Mouse (Mus musculus): ENCODE measurements around the gene Rasl11b. TPM values are rescaled to one million over a fixed set of nuclear protein-coding genes. Genes with fewer than 3 reads are reported as not detected.

Gene Rasl11b
- total RNA-seq, 4 experiments from 2014 or later, result 69.2 to 106 (median 80.9) TPM

DNA sequence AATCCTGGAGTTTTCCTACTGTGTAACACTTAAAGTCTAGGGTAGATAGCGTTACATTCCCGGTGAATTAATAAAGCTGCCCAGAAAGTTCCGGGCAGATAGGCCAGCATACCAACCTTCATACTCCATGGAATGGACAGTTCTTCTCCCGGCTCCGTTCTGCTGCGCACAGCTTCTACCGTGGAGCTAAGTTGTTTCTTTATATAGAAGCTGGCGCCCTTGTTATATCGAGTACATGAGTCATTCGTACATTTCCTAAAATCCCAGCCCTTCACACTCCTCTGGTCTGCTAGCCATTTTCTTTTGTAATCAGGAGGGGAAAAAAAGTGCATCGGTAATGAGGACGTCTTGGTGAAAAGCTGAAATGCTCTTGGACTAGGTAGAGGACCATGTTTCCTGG lies 7.0 kb upstream of the Rasl11b start:
- DNase-seq (ENCODE audit: low spot score in 2 of 2), result no peak

DNA sequence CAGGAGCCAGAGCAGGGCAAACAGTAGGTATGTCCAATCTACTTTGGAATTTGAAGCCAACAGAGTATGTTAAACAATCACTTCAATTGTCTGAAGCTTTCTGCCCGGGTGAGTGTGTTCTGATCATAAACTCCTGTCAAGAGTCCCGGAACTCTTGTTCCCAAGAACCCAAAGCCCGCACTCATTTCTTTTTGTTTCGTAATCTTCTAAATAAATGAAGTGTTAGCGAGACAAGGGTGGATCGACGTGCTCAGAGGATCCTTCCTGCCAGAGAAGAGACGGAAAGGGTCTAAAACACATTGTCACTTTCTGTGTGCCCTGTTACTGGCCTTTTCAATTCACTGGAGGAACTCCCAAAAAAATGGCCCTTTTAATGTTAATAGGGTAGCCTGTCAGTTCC lies 6.2 kb upstream of the Rasl11b start:
- no peak for DNase-seq (ENCODE audit: low spot score in 2 of 2)

DNA sequence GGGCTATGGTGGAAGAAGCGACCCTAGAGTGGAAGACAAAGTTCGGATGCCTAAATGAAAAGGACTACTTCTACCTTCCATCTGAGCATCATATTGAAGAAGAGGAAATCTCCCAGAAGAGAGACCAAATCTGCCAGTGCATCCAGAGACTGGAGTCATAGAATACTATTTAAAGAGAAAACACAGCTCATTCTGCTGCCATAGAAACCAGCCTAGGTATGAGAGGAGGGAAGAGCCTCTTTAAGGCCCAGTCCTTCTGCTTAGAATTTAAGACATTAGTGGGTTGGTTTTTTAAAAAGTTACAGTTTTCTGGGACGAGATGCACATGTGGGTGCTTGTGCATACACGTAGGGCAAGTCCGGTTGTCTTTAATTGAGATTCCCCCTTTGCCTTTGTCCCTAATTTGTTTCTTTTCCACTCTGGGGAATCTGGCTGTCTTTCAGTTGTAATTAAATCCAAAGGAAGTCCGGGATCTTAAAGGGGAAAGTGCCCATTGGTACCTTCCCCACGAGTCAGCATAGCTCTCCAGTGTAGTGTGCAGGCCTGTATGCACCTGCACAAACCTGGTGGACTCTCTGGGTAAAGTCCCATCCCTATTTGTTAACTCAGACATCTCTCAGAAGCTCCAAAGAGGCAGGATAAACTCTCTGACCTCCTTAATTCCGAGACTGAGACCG lies 5.5 kb upstream of the Rasl11b start:
- DNase-seq (ENCODE audit: low spot score in 2 of 2), result no peak

DNA sequence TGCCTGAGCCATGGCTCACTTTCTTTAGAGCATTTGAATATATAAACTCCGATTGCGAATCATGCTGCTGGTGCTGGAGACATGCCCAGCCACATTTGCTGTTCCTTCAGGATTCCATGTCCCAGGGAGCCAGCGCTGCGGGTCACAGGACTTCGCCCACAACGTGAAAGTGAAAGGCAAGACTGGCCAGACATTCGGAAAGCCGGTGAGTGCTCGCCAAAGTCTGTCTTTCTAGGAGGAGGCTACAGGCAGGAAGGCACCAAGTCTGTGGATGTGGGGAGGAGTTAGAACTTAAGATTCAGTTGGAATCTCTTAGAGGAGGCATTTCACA lies 5.0 kb upstream of the Rasl11b start:
- DNase-seq (ENCODE audit: low spot score in 2 of 2), result no peak

DNA sequence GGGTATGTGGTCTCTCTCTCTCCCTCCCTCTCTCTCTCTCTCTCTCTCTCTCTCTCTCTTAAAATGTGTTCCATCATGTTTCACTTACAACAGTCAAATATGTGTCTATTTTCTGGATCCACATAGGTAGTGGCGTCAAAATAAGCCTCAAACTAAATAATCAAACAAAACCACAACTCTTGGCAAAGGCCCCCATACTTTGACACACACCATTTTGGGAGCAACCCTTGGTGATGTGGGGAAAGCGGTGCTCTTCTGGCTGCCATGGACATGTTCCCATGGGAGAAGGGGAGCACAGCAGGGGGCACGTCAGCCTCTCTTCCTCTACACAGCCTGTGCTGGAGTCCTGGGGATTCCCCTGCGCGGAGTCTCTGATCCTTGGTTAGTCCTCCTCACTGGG lies 4.2 kb upstream of the Rasl11b start:
- DNase-seq (ENCODE audit: low spot score in 2 of 2), result no peak

GRCm38 (mm10) chr5:74193008-74193407 lies 2.1 kb upstream of the Rasl11b start:
- no peak for DNase-seq (ENCODE audit: low spot score in 2 of 2)

- DNase-seq (ENCODE audit: low spot score in 2 of 2), result no peak
Observed at GRCm38 (mm10) chr5:74193626-74194025, 1.5 kb upstream of the Rasl11b start.

DNA sequence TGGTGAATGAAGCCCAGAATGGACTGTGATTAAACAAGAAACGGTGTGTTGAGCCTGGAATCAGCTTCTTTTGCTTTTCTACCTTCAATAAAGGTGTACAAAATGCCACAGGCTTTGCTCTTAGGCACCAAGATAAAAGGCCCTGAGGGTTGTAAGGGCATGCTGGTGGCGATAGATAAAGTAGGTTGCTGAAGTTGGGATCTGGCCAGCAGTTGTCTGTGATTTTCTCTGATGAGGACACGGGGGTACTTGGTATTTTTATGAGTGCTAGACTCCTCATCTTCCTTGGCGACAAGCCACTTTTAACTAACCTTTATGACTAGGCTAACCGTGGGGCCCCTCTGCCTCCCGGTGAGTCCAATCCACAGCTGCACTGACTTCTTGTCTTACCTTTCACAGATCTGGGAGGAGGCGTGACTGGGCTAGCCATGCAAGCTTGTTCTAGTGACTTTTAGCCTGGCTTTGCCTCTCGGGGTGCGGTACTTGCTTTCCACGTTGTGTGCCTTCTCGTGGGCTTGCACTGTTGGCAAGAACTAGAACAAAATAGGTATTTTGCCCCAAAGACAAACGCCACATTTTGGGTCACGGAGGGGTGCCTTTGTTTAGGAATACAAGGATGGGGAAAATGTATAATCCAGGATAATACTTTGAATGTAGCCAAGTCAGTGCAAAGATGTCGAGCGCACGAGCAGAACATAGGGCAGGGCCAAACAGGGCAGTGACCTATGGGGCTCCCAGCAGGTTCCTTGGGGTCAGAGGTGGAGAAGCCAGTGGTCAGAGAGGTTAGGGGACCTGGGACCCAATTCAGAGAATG lies 852 bp upstream of the Rasl11b start:
- no peak for DNase-seq (ENCODE audit: low spot score in 2 of 2)

DNA sequence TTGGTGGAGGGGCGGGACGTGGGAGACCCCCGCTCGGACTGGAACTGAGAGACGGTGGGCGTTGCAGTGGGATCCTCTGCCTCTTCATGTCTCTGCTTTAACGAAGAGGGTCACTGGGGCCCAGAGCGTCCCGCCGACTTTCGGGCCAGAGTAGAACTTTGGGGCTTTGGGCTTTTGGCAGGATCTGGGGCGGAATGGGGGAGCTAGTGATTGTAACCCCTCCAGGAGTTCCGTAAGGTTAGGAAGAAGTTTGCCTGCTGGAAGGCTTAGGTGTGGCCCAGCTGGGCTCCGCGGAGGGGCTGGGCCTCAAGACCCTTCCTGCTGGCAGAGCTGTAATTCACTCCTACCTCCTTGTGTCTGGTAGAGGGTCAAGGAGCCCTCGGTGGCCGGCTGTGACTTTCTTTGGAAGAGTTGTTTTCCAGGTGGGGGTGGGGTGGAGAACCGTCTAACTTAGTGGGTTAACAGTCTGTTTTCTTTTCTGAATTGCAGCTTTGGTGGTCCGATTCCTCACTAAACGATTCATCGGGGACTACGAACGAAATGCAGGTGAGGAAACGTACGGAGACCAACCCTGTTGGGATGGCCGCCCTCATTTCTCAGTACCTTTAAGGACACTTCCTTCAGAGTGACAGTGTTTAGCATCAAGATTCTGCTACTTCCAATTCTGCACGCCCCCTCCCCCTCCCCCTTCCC lies 674 bp downstream of the Rasl11b start:
- DNase-seq (ENCODE audit: low spot score in 2 of 2), result no peak

DNA sequence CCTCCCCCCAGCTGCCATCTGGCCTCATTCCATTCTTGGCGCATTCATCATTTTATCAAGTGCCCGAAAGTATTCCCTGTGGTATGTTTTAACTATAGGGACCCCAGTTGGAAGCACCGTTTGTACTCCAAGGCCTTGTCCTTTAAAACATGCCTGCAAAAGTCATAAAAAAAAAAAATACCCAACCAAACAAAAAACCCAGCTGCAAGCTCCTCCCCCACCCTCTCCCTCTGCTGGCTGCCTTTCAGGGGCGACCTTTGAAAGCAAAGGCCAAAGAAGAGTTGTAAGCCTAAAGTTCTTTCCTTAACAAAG lies 1.2 kb downstream of the Rasl11b start:
- DNase-seq (ENCODE audit: low spot score in 2 of 2), result no peak

- DNase-seq (ENCODE audit: low spot score in 2 of 2), result no peak
Observed at GRCm38 (mm10) chr5:74197541-74198330, 2.6 kb downstream of the Rasl11b start.

DNA sequence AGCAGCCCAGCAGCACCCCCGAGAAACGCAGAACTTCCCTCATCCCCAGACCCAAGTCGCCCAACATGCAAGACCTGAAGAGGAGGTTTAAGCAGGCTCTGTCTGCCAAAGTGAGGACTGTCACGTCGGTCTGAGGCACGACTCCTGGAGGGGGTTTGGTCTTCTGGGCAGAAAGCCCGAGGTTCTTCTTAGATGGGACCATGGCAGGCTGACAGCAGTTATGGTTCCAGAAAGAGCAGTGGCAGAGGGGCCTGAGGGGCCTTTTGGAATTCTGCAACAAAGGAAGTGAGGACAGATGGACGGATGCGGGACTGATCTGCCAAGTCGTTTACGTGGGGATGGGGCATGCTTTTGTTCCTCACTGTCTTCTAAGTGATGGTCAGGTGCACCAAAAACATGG lies 3.4 kb downstream of the Rasl11b start:
- DNase-seq (ENCODE audit: low spot score in 2 of 2), result no peak

GRCm38 (mm10) chr5:74199793-74200192 lies 4.7 kb downstream of the Rasl11b start:
- DNase-seq (ENCODE audit: low spot score in 2 of 2), result no peak

DNA sequence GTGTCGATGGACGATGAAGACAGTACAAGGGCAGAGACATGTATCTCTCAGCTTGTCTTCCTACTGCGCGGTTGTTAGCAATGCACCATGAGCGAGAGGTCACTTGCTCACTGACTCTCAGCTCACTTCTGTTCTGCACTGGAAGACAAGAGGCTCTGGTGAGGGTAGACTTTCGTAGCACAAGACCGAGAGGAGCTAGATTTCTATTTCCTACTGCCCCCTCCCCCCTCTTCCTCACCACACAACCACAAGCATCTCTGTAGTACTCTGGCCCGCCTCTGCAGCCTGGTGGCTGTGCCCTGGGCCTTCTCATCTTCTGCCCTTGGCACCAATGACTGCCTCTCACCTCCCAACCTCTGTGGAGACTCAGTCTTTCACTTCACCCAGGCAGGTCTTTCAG lies 5.4 kb downstream of the Rasl11b start:
- no peak for DNase-seq (ENCODE audit: low spot score in 2 of 2)

GRCm38 (mm10) chr5:74201570-74202357 lies 6.7 kb downstream of the Rasl11b start:
- DNase-seq (ENCODE audit: low spot score in 2 of 2), result no peak

DNA sequence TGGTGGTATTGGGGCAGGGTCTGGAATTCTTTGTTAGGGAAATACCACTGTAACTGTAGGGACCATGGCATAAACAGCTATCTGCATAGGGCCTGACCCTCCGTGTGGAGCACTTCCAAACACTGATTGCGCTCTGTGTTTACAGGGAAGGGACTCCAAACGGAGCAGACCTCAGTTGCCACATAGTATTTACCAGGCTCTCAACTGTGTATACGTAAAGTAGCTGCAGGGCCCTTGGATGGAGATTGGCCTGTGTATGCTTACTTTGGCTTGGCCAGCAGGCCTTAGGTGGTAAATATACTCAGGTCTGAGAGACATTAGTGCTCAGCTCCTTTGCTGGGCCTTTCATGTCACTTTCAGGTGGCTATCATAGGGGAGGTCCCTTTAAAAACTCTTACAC lies 7.4 kb downstream of the Rasl11b start:
- no peak for DNase-seq (ENCODE audit: low spot score in 2 of 2)

DNA sequence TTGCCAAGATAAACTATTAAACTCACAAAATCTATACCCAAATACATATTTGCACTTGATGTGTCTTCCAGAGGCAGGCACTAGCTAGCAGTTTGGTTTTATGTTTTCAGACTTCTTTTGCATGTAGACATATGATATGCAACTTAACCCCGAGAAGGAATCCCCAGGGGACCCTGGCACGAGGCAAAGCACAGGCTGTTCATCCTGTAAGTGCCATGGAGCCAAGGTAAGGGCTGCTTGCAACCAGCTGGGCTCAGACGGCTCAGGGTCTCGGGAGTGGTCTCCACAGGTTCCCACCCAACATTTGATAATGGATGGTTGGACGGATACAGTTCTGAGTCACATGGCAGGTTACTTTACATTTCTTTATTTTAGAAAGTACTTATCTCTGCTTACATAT lies 9.4 kb downstream of the Rasl11b start:
- no peak for DNase-seq (ENCODE audit: low spot score in 2 of 2)

DNA sequence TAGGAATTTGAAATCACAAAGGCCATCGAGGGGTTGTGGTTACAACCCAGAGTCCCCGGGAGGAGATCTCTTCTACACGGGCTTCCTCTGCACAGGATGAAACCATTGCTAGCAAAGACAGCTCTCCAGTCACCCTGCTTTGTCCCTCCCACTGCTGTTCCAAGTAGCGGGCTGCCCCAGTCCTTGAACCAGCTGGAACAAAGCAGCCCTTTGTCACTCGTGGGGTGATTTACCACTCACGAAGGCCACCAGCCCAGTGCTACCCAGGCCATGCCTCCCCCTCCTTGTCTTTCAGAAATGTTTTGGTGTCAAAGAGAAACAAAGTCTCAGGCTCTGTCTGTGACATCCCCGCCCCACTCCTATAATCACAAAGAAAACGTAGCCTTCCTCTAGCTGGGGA lies 10.4 kb downstream of the Rasl11b start:
- no peak for DNase-seq (ENCODE audit: low spot score in 2 of 2)

DNA sequence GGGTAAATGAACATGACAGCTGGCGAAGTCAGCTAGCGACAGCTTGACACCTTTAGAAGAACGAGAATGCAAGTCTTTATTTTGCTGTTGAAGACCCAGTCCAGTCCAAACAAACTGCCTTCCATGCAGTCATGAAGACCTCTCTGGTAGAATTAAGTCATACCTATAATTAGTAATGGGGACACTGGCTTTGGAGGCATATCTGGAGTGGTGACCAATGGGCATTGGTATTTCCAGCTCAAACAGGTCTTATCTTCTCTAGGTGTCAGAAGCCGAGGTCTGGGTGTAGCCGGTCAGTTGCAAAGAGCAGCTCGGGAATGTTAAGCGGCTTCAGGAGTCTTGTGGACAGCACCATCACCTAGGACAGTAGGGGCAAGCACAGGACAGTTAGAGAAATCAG lies 11.0 kb downstream of the Rasl11b start:
- DNase-seq (ENCODE audit: low spot score in 2 of 2), result no peak

- no peak for DNase-seq (ENCODE audit: low spot score in 2 of 2)
Observed at GRCm38 (mm10) chr5:74206649-74207048, 11.6 kb downstream of the Rasl11b start.

DNA sequence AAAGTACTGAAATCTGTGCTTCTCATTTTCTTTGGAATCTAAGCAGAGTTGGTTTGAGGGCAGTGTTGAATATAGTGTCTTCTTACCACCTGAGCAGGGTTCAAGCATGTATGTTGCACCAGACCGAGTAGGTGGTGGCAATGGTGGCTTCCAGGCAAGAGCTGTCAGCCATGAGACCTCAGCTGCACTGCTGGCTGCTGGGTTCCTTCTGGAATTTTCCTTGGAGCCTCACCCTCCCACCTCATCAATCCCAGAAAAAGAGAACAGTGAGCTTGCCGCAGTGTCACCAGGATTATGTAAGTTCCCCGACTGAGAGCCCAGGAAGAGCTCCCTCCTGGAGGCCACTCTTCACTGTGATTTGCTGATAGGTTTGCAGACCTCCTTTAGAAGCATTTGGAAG lies 12.1 kb downstream of the Rasl11b start:
- peak in 1 of 2 experiments; percentile 80 for DNase-seq (ENCODE audit: low spot score in 2 of 2)
